Comparison of ENCODE assay signal across 8 mouse cellular contexts in the genomic region with DNA sequence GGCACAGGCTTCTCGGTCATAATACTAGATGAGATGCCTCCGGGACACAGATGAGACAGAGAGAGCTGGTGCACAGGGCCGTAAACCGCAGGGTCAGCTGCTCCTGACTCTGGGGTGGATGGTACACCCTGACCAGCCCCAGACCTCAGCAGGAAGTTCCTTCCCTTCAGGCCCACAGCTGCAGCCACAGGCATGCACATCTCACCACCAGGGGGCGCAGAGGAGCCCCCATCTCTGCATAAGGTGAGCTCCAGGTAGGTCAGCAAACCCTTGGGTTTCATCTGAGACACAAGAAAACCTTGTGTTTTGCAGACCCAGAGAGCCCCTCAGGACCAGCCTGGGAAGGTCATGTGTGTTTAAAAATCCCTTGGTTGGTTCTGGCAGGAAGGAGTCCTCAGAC.
A peak's percentile ranks its signal among the peaks of the same experiment; 100 is the strongest.
DNase-seq lines count a peak whose midpoint lies in the region; TF ChIP-seq lines count a peak whose summit lies in the region.

No protein-coding gene starts in this region.

- WGBS in cerebellum, adult 2 months, result 33% methylated on average over 5 of the region's 5 CpGs

- H3K27ac ChIP-seq in cerebellum, adult 2 months (ENCODE audit: insufficient read depth, low read length), result no peak overlapping the region

- peak; percentile 63 for TF ChIP-seq CTCF in cerebellum, adult 2 months (IDR thresholded peaks at IDR 0.05; ENCODE audit: borderline replicate concordance, insufficient read depth, low read depth, low read length)

- DNase-seq in cerebellum, adult 2 months, result peak; percentile 18 to 35
- DNase-seq in cerebellum, adult 11 months, result no peak
- peak; percentile 19 to 44 for DNase-seq in layer of hippocampus, postnatal 25 days (ENCODE audit: extremely low spot score in 1 of 2, low spot score in 1 of 2)
- no peak for DNase-seq in layer of hippocampus, adult 9-11 months
- DNase-seq in ZHBTc4 (ENCODE audit: low read depth, low spot score), result peak; percentile 79
- DNase-seq in forelimb bud, embryonic 11.5 days (ENCODE audit: low read depth, low spot score), result peak; percentile 62
- DNase-seq in mesoderm, embryonic 11.5 days (ENCODE audit: low read depth, low spot score), result peak; percentile 54
- DNase-seq in yolk sac, embryonic 10.5 days (ENCODE audit: low spot score), result peak; percentile 41

- H3K4me3 ChIP-seq in cerebellum, adult 2 months (replicated peaks; ENCODE audit: insufficient read depth, low read depth, low read length), result no peak overlapping the region

- TF ChIP-seq POLR2A in cerebellum, adult 2 months (IDR thresholded peaks at IDR 0.05; ENCODE audit: borderline replicate concordance, insufficient read depth, low read length), result no peak

- no peaks in the 10 kb centered on the region for H3K27me3 ChIP-seq in cerebellum, adult 2 months (ENCODE audit: control insufficient read depth, insufficient read depth, low read length)

- H3K4me1 ChIP-seq in cerebellum, adult 2 months (ENCODE audit: control insufficient read depth, insufficient read depth, low read length), result no peaks in the 10 kb centered on the region

Comparison
In these comparisons a context has a peak if more than half of its experiments do, and no peak if none do; other contexts are left out.
1. DNase-seq: peak in cerebellum, adult 2 months (2 of 2), layer of hippocampus, postnatal 25 days (2 of 2), ZHBTc4 (single experiment), forelimb bud, embryonic 11.5 days (single experiment), mesoderm, embryonic 11.5 days (single experiment) and yolk sac, embryonic 10.5 days (single experiment); none in cerebellum, adult 11 months (single experiment) and layer of hippocampus, adult 9-11 months (single experiment).